Mouse (Mus musculus) myocyte (in vitro differentiated cells): ENCODE results near the gene Prkcz. TPM values are rescaled to one million over a fixed set of nuclear protein-coding genes. Genes with fewer than 3 reads are reported as not detected.

Source experiments
- H3K27me3 ChIP-seq: one replicate; pipeline ENCODE4 v1.6.1; 2011; ENCODE audit not compliant: control insufficient read depth, insufficient read depth, insufficient read length
- H3K36me3 ChIP-seq: one replicate; pipeline ENCODE4 v1.6.1; 2011; ENCODE audit not compliant: control insufficient read depth, insufficient read depth
- H3K4me2 ChIP-seq: one replicate; pipeline ENCODE4 v1.6.1; 2011; ENCODE audit warnings: low read depth, control low read depth
- H3K4me3 ChIP-seq: one replicate; pipeline ENCODE4 v1.5.1; 2011; ENCODE audit warnings: mild to moderate bottlenecking, control low read depth, moderate library complexity
- H3K79me2 ChIP-seq: one replicate; pipeline ENCODE4 v1.6.1; 2011; ENCODE audit not compliant: control insufficient read depth, insufficient read depth
- H3ac ChIP-seq: one replicate; pipeline ENCODE4 v1.6.1; 2011; ENCODE audit not compliant: control insufficient read depth, insufficient read length
- CEBPB ChIP-seq: IDR thresholded peaks from 2 replicates; pipeline ENCODE4 v1.6.1; 2011; ENCODE audit warnings: mild to moderate bottlenecking, moderate library complexity; ENCODE audit not compliant: poor library complexity, insufficient read depth, severe bottlenecking
- E2F4 ChIP-seq: IDR thresholded peaks from one replicate; pipeline ENCODE4 v1.6.1; 2011; ENCODE audit warnings: mild to moderate bottlenecking, control low read depth, moderate library complexity; ENCODE audit not compliant: insufficient read depth
- MAX ChIP-seq: IDR thresholded peaks from one replicate; pipeline ENCODE4 v1.6.1; 2011; ENCODE audit warnings: low read depth, mild to moderate bottlenecking, control low read depth
- MYOD1 ChIP-seq, 3 experiments: IDR thresholded peaks; one replicate each; pipeline ENCODE4 v1.6.1; 2011; ENCODE audit warnings: control low read depth in 2 of 3, low read depth in 2 of 3, mild to moderate bottlenecking in 2 of 3, moderate library complexity in 1 of 3; ENCODE audit not compliant: insufficient read length in 2 of 3, control insufficient read depth in 1 of 3
- MYOG ChIP-seq, 3 experiments: IDR thresholded peaks; one replicate each; pipeline ENCODE4 v1.6.1; 2011; ENCODE audit warnings: control low read depth in 2 of 3, low read depth in 2 of 3, mild to moderate bottlenecking in 2 of 3; ENCODE audit not compliant: insufficient read length in 2 of 3, control insufficient read depth in 1 of 3, insufficient read depth in 1 of 3
- POLR2A ChIP-seq: IDR thresholded peaks from one replicate; pipeline ENCODE4 v1.6.1; 2011; ENCODE audit warnings: low read depth, mild to moderate bottlenecking, control low read depth, moderate library complexity; ENCODE audit not compliant: insufficient read length
- POLR2AphosphoS2 ChIP-seq: IDR thresholded peaks from one replicate; pipeline ENCODE4 v1.6.1; 2011; ENCODE audit warnings: low read depth, control low read depth; ENCODE audit not compliant: insufficient read length
- REST ChIP-seq: IDR thresholded peaks from one replicate; pipeline ENCODE4 v1.6.1; 2011; ENCODE audit warnings: mild to moderate bottlenecking, control low read depth, moderate library complexity; ENCODE audit not compliant: insufficient read depth, insufficient read length
- SRF ChIP-seq: IDR thresholded peaks from one replicate; pipeline ENCODE4 v1.6.1; 2011; ENCODE audit warnings: low read depth; ENCODE audit not compliant: control insufficient read depth, insufficient read length
- TCF12 ChIP-seq: IDR thresholded peaks from one replicate; pipeline ENCODE4 v1.6.1; 2011; ENCODE audit warnings: mild to moderate bottlenecking, control low read depth; ENCODE audit not compliant: poor library complexity, insufficient read depth, severe bottlenecking
- TCF3 ChIP-seq: IDR thresholded peaks from one replicate; pipeline ENCODE4 v1.6.1; 2011; ENCODE audit warnings: low read depth, control low read depth; ENCODE audit not compliant: insufficient read length
- USF1 ChIP-seq: IDR thresholded peaks from one replicate; pipeline ENCODE4 v1.6.1; 2011; ENCODE audit warnings: low read depth, mild to moderate bottlenecking, control low read depth, moderate library complexity
- polyA plus RNA-seq: library from polyadenylated mRNA; unstranded; fragments of >200 nt; fragmentation: generic; extraction: Trizol; gene quantifications from one replicate; pipeline ENCODE4 v1.2.1, GENCODE M21; 2012; ENCODE audit warnings: missing spikeins

The Prkcz gene
- polyA plus RNA-seq, 1 experiment, result 0.36 TPM

- no peak overlapping the region for H3ac ChIP-seq
- H3K4me3 ChIP-seq, result no peak overlapping the region
- no peaks in the 10 kb centered on the region for H3K79me2 ChIP-seq
- TF ChIP-seq POLR2A (no peak), REST (no peak), E2F4 (no peak), SRF (no peak), MAX (no peak), USF1 (no peak), MYOG (IDR thresholded peaks at IDR 0.05; ENCODE audit: control insufficient read depth in 1 of 3, insufficient read depth in 1 of 3, insufficient read length in 2 of 3, low read depth in 2 of 3) (no peak), MYOD1 (IDR thresholded peaks at IDR 0.05; ENCODE audit: control insufficient read depth in 1 of 3, insufficient read length in 2 of 3, low read depth in 2 of 3) (no peak), TCF12 (no peak), CEBPB (no peak), POLR2AphosphoS2 (no peak), TCF3 (no peak)
- H3K4me2 ChIP-seq, result no peak overlapping the region
- no peaks in the 10 kb centered on the region for H3K36me3 ChIP-seq
- peaks cover 61% of the 10 kb centered on the region for H3K27me3 ChIP-seq
These were observed 6.6 kb downstream of the Prkcz start for GRCm38 (mm10) chr4:155354546-155354945.

DNA sequence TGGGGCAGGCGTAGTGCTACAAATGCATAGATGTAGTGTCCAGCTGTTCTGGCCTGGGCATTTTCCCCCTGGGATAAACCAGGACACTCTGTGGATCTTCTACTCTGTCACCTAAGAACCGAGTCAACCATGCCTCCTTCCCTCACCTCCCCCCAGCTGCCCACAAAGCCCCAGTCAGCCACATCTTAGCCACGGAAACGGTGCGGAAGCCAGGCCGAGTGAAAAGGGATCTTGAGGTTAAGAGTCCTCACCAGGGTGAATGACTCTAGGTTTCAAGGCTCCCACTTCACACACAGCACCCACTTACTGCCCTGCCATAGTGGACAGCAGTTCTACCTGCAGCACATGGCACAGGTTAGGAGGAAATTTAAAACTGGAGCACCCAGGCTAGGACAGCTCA lies 7.1 kb downstream of the Prkcz start:
- no peak for TF ChIP-seq SRF
- no peak for TF ChIP-seq MYOD1 (IDR thresholded peaks at IDR 0.05; ENCODE audit: control insufficient read depth in 1 of 3, insufficient read length in 2 of 3, low read depth in 2 of 3)
- no peak for TF ChIP-seq POLR2A
- H3K36me3 ChIP-seq, result no peaks in the 10 kb centered on the region
- H3K79me2 ChIP-seq, result no peaks in the 10 kb centered on the region
- no peak overlapping the region for H3K4me2 ChIP-seq
- no peak overlapping the region for H3ac ChIP-seq
- H3K4me3 ChIP-seq, result no peak overlapping the region
- peaks cover 57% of the 10 kb centered on the region for H3K27me3 ChIP-seq

- Histone ChIP-seq H3K4me2 (no peak overlapping the region), H3K79me2 (no peaks in the 10 kb centered on the region), H3K4me3 (no peak overlapping the region), H3K36me3 (no peaks in the 10 kb centered on the region), H3ac (no peak overlapping the region), H3K27me3 (peaks cover 55% of the 10 kb centered on the region)
- TF ChIP-seq TCF12 (no peak), SRF (no peak), CEBPB (no peak), POLR2A (no peak), USF1 (no peak), REST (no peak), E2F4 (no peak), MAX (no peak), TCF3 (no peak), MYOG (IDR thresholded peaks at IDR 0.05; ENCODE audit: control insufficient read depth in 1 of 3, insufficient read depth in 1 of 3, insufficient read length in 2 of 3, low read depth in 2 of 3) (no peak), MYOD1 (IDR thresholded peaks at IDR 0.05; ENCODE audit: control insufficient read depth in 1 of 3, insufficient read length in 2 of 3, low read depth in 2 of 3) (no peak), POLR2AphosphoS2 (no peak)
These were observed 8.6 kb downstream of the Prkcz start for GRCm38 (mm10) chr4:155352581-155352980.

GRCm38 (mm10) chr4:155346350-155346749 lies 14.8 kb downstream of the Prkcz start:
- Histone ChIP-seq H3K4me3 (no peak overlapping the region), H3K4me2 (no peak overlapping the region), H3ac (no peak overlapping the region), H3K36me3 (no peaks in the 10 kb centered on the region), H3K79me2 (no peaks in the 10 kb centered on the region), H3K27me3 (peaks cover 64% of the 10 kb centered on the region)
- no peak for TF ChIP-seq E2F4
- TF ChIP-seq CEBPB, result no peak
- no peak for TF ChIP-seq MAX
- TF ChIP-seq POLR2AphosphoS2, result no peak
- no peak for TF ChIP-seq MYOD1 (IDR thresholded peaks at IDR 0.05; ENCODE audit: control insufficient read depth in 1 of 3, insufficient read length in 2 of 3, low read depth in 2 of 3)

DNA sequence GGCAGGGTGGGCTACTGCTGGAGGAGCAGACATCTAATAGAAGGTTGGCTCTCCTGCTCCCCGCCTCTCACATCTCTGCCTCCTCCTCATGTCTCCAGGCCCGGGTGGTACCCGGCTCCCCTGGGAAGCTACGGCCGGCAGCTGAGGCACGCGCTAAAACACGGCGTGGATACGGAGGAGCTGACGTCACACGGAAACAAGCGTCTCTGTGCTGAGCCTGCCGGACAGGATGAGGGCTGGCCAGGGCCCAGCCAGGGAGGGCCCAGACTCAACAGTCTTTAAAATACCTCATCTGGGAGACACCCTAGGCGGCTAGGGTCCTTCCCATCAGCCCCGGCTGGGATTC lies 15.6 kb downstream of the Prkcz start:
- Histone ChIP-seq H3ac (no peak overlapping the region), H3K4me3 (no peak overlapping the region), H3K36me3 (no peaks in the 10 kb centered on the region), H3K27me3 (peaks cover 70% of the 10 kb centered on the region), H3K4me2 (peak overlapping the region; percentile 18), H3K79me2 (no peaks in the 10 kb centered on the region)
- peak in 1 of 3 experiments; percentile 3 for TF ChIP-seq MYOG (IDR thresholded peaks at IDR 0.05; ENCODE audit: control insufficient read depth in 1 of 3, insufficient read depth in 1 of 3, insufficient read length in 2 of 3, low read depth in 2 of 3)
- no peak for TF ChIP-seq POLR2AphosphoS2
